Mouse (Mus musculus): Measurements from ENCODE around the gene Ralgds. TPM values are rescaled to one million over a fixed set of nuclear protein-coding genes. Genes with fewer than 3 reads are reported as not detected.
A peak's percentile ranks its signal among the peaks of the same experiment; 100 is the strongest.

The Ralgds gene
- polyA plus RNA-seq, 1 experiment = 36.6 TPM

- Histone ChIP-seq H3K27me3 (ENCODE audit: control insufficient read depth, insufficient read depth, low read length) (no peaks in the 10 kb centered on the region), H3K36me3 (ENCODE audit: control insufficient read depth, insufficient read depth, low read length) (peaks cover 14% of the 10 kb centered on the region), H3K4me1 (ENCODE audit: control insufficient read depth, insufficient read depth, insufficient read length) (peaks cover 49% of the 10 kb centered on the region), H3K4me3 (ENCODE audit: extremely low read depth, insufficient read depth, insufficient read length) (no peak overlapping the region), H3K27ac (ENCODE audit: insufficient read depth, low read length) (peak overlapping the region; percentile 78)
- no peak for TF ChIP-seq CTCF (IDR thresholded peaks at IDR 0.05; ENCODE audit: extremely low read depth, insufficient read depth, insufficient read length, insufficient replicate concordance)
- TF ChIP-seq POLR2A (IDR thresholded peaks at IDR 0.05; ENCODE audit: low read depth, low read length) = no peak; the same call in 1 of the 2 replicates
- WGBS = 14% methylated on average over 2 of the region's 2 CpGs
- peak; percentile 75 to 81 for DNase-seq (ENCODE audit: low read depth in 1 of 2, low spot score in 2 of 2)
Measured at GRCm38 (mm10) chr2:28539949-28540348, 27.0 kb downstream of the Ralgds start.

DNA sequence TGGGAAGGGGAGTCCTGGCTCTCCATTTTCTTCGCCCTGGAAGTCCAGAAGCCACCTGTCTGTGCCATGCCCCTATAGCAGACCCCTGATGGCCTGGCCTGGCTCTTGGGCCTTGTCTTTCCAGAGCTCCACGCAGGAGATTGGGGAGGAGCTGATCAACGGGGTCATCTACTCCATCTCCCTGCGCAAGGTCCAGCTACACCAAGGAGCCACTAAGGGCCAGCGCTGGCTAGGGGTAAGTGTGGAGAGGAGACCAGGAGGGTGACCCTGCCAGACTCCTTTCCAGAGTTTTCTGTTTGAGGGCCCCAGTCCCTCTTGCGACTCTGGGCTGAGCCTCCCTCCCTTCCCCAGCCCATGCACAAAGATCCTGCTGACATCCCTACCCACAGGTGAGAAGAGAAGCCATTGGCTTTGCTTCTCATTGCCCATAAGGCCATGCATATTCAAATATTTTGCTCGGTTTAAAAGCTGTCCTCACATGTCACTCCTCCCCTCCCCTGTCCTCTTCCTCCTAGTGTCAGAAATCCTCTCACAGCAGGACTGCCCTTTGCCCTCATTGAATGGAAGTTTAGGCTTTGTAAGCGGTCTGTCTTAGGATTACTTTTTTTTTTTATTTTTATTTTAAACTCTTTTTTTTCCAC, 27.8 kb downstream of the Ralgds start:
- Histone ChIP-seq H3K27ac (ENCODE audit: insufficient read depth, low read length) (peak overlapping the region; percentile 78), H3K4me3 (ENCODE audit: extremely low read depth, insufficient read depth, insufficient read length) (no peak overlapping the region), H3K36me3 (ENCODE audit: control insufficient read depth, insufficient read depth, low read length) (peaks cover 19% of the 10 kb centered on the region), H3K4me1 (ENCODE audit: control insufficient read depth, insufficient read depth, insufficient read length) (peaks cover 44% of the 10 kb centered on the region), H3K27me3 (ENCODE audit: control insufficient read depth, insufficient read depth, low read length) (no peaks in the 10 kb centered on the region)
- DNase-seq (ENCODE audit: low read depth in 1 of 2, low spot score in 2 of 2) = no peak
- 74% methylated on average over 8 of the region's 8 CpGs for WGBS
- TF ChIP-seq CTCF (IDR thresholded peaks at IDR 0.05; ENCODE audit: extremely low read depth, insufficient read depth, insufficient read length, insufficient replicate concordance) (no peak), POLR2A (IDR thresholded peaks at IDR 0.05; ENCODE audit: low read depth, low read length) (no peak)

DNA sequence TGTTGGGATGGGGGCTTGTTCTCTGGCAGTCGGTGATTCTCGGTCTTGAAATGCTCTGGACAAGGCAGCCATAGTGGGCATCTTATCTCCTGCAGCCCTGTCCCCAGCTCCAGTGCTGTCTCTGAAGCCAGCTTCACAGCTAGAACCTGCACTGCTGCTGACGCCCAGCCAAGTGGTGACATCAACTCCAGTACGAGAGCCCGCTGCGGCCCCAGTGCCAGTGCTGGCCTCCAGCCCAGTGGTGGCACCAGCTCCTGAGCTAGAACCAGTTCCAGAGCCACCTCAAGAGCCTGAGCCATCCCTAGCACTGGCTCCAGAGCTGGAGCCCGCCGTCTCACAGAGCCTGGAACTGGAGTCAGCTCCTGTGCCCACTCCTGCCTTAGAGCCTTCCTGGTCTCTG, 31.0 kb downstream of the Ralgds start:
- no peak overlapping the region for H3K27ac ChIP-seq (ENCODE audit: insufficient read depth, low read length)
- DNase-seq (ENCODE audit: low read depth in 1 of 2, low spot score in 2 of 2) = no peak
- no peak overlapping the region for H3K4me3 ChIP-seq (ENCODE audit: extremely low read depth, insufficient read depth, insufficient read length)
- H3K4me1 ChIP-seq (ENCODE audit: control insufficient read depth, insufficient read depth, insufficient read length) = peaks cover 19% of the 10 kb centered on the region
- no peak for TF ChIP-seq CTCF (IDR thresholded peaks at IDR 0.05; ENCODE audit: extremely low read depth, insufficient read depth, insufficient read length, insufficient replicate concordance)
- 92% methylated on average over 8 of the region's 8 CpGs for WGBS
- H3K36me3 ChIP-seq (ENCODE audit: control insufficient read depth, insufficient read depth, low read length) = peaks cover 26% of the 10 kb centered on the region
- no peaks in the 10 kb centered on the region for H3K27me3 ChIP-seq (ENCODE audit: control insufficient read depth, insufficient read depth, low read length)

DNA sequence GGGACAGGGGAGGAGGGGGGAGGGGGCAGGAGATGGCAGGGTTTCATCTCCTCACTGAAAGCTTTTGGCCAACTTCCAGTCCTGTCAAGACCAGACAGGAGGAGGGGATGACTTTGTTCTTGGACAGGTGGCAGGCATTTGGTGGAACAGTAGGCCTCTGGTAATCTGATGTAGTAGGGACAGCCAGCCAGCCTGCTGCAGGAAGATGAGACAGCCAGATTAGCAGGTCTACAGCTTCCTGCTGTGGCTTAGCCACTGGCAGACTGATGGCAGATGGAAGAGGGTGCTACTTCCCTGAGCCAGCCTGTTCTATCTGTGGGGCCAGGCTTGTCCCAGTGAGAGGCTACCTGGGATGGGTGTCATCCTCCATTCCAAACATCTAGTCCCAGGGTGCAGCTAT, 33.1 kb downstream of the Ralgds start:
- TF ChIP-seq CTCF (IDR thresholded peaks at IDR 0.05; ENCODE audit: extremely low read depth, insufficient read depth, insufficient read length, insufficient replicate concordance) = no peak
- no peak for TF ChIP-seq POLR2A (IDR thresholded peaks at IDR 0.05; ENCODE audit: low read depth, low read length)
- DNase-seq (ENCODE audit: low read depth in 1 of 2, low spot score in 2 of 2) = no peak
- H3K36me3 ChIP-seq (ENCODE audit: control insufficient read depth, insufficient read depth, low read length) = peaks cover 42% of the 10 kb centered on the region

DNA sequence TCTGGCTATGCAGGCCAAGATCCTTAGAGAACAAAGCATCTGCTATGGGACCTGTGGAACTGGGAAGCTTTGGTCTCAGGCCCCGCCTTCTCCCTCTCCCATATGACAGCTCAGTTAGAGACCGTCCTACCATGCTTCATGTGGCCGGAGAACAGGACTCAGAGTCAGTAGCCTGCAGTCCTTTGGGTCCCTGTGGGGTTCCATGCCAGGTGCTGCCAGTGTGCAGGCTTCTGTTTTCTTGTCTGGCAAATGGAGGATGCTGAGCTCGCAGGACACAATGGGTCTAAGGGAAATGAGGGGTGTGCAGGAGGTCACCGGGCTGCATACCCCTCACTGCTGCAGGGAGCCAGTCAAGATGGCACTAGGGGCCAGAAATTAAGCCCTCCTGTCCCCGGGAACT, 33.6 kb downstream of the Ralgds start:
- Histone ChIP-seq H3K4me1 (ENCODE audit: control insufficient read depth, insufficient read depth, insufficient read length) (no peaks in the 10 kb centered on the region; the same call in 1 of the 2 replicates), H3K4me3 (ENCODE audit: extremely low read depth, insufficient read depth, insufficient read length) (no peak overlapping the region), H3K27me3 (ENCODE audit: control insufficient read depth, insufficient read depth, low read length) (no peaks in the 10 kb centered on the region), H3K27ac (ENCODE audit: insufficient read depth, low read length) (no peak overlapping the region), H3K36me3 (ENCODE audit: control insufficient read depth, insufficient read depth, low read length) (peaks cover 43% of the 10 kb centered on the region)
- WGBS = 87% methylated on average over 6 of the region's 6 CpGs
- TF ChIP-seq POLR2A (IDR thresholded peaks at IDR 0.05; ENCODE audit: low read depth, low read length) = no peak
- TF ChIP-seq CTCF (IDR thresholded peaks at IDR 0.05; ENCODE audit: extremely low read depth, insufficient read depth, insufficient read length, insufficient replicate concordance) = no peak
- DNase-seq (ENCODE audit: low read depth in 1 of 2, low spot score in 2 of 2) = no peak

More for the DNA sequence above, 33.1 kb downstream of the Ralgds start:
- Histone ChIP-seq H3K27ac (ENCODE audit: insufficient read depth, low read length) (no peak overlapping the region), H3K4me1 (ENCODE audit: control insufficient read depth, insufficient read depth, insufficient read length) (no peaks in the 10 kb centered on the region; the same call in 1 of the 2 replicates), H3K4me3 (ENCODE audit: extremely low read depth, insufficient read depth, insufficient read length) (no peak overlapping the region), H3K27me3 (ENCODE audit: control insufficient read depth, insufficient read depth, low read length) (no peaks in the 10 kb centered on the region)

- TF ChIP-seq POLR2A (IDR thresholded peaks at IDR 0.05; ENCODE audit: low read depth, low read length) (no peak), CTCF (IDR thresholded peaks at IDR 0.05; ENCODE audit: extremely low read depth, insufficient read depth, insufficient read length, insufficient replicate concordance) (peak; percentile 96; the same call in 1 of the 2 replicates)
- WGBS = 56% methylated on average over 11 of the region's 11 CpGs
- peak; percentile 75 to 87 for DNase-seq (ENCODE audit: low read depth in 1 of 2, low spot score in 2 of 2)
- Histone ChIP-seq H3K36me3 (ENCODE audit: control insufficient read depth, insufficient read depth, low read length) (peaks cover 48% of the 10 kb centered on the region), H3K27ac (ENCODE audit: insufficient read depth, low read length) (no peak overlapping the region), H3K27me3 (ENCODE audit: control insufficient read depth, insufficient read depth, low read length) (no peaks in the 10 kb centered on the region), H3K4me1 (ENCODE audit: control insufficient read depth, insufficient read depth, insufficient read length) (no peaks in the 10 kb centered on the region; the same call in 1 of the 2 replicates), H3K4me3 (ENCODE audit: extremely low read depth, insufficient read depth, insufficient read length) (no peak overlapping the region)
Measured at GRCm38 (mm10) chr2:28547237-28548172, 34.6 kb downstream of the Ralgds start.

Data from spleen, adult 2 months (tissue).